Mouse (Mus musculus) adrenal gland, adult (tissue): Measurements from ENCODE around the gene Abr.
A peak's percentile ranks its signal among the peaks of the same experiment; 100 is the strongest.

Experiments used
- DNase-seq, 2 experiments: peaks; one replicate each; pipeline ENCODE4 v3.0.0; 2022 to 2023; ENCODE audit warnings: low spot score in 1 of 2; ENCODE audit not compliant: inconsistent age in 2 of 2

Abr gene

GRCm38 (mm10) chr11:76622152-76622565 is at the start of gene Abr:
Gene Abr (minus strand): TSS chr11:76622314.
- DNase-seq: peak; percentile 72 to 85

GRCm38 (mm10) chr11:76667807-76668206 is 45.7 kb upstream of the Abr start:
- no peak for DNase-seq

- DNase-seq: no peak
Measured at GRCm38 (mm10) chr11:76666002-76666649, 44.0 kb upstream of the Abr start.

DNA sequence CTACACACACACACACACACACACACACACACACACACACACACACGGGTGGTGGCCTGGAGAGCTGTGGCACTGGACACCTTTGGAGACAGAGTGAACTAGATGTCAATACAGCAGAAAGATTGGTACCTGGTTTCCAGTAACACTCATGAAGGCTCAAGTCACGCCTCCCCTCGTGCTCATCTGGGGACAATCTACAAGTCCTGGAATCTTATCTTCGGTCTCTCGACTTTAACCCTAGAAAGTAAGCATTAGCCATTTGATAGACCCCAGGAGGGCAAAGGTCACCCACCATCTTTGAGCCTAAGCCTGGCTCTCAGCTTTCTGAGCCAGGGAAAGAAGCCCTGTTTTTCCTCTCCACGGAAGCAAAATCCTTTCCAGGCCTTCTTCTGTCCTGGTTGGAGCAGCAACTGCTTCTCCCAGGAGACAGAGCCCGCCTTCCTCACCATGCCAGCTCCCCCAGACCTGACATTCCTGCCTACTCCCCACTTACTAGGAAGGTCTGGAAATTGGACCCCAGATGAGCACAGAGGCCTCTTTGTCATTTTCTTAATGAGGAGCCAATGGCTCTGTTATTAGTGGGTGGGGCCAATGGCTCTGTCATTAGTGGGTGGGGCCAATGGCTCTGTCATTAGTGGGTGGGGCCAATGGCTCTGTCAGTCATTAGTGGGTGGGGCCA is 39.8 kb upstream of the Abr start:
- DNase-seq: no peak

GRCm38 (mm10) chr11:76659138-76659930 is 37.2 kb upstream of the Abr start:
- no peak for DNase-seq

DNA sequence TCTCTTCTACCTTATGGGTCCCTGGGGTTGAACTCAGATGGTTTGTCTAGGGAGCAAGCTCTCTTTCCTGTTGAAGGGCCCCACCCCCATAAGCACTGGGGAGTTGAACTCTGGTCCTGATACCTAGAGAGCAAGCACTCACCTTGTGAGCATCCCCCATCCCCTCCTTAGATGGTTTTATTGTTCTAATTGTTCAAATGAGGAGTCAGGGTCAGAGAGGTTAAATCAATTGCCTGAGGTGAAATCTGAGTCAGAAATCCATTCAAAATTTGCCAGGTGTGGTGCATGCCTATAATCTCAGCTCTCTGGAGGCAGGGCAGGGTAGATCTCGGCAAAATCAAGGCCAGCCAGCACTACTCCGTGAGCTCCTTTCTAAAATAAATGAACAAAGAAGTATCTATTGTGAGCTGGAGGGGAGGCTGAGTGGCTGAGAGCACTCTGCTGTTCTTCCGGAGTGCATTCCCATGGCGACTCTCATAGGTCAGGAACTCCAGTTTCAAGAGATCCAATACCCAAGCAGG is 35.4 kb upstream of the Abr start:
- DNase-seq: no peak

GRCm38 (mm10) chr11:76655106-76655505 is 33.0 kb upstream of the Abr start:
- peak; percentile 43 to 82 for DNase-seq

GRCm38 (mm10) chr11:76652838-76653334 is 30.8 kb upstream of the Abr start:
- DNase-seq: no peak

- no peak for DNase-seq
Measured at GRCm38 (mm10) chr11:76650862-76651560, 28.9 kb upstream of the Abr start.

GRCm38 (mm10) chr11:76647500-76647899 is 25.4 kb upstream of the Abr start:
- DNase-seq: peak; percentile 76 to 93

GRCm38 (mm10) chr11:76647062-76647461 is 24.9 kb upstream of the Abr start:
- DNase-seq: peak in 1 of 2 experiments; percentile 27

DNA sequence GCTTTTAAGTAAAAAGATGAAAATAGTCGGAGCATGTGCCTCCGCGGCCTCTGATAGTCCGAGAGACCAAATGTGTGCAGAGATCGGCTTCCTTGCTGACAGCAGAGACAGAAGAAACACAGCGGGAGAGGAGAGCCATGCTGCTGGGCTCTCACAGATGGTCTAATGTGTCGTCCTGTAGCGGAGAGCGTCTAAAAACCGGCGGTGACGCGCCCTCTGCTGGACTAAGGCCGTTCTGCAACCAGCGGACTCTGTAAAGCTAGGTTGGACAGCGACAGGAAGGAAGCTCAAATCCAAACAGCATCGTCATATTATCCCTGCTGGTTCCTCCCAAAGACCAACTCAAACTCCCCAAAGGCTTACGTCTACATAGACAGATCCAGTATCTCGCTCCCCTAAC is 23.8 kb upstream of the Abr start:
- DNase-seq: peak; percentile 88 to 96

DNA sequence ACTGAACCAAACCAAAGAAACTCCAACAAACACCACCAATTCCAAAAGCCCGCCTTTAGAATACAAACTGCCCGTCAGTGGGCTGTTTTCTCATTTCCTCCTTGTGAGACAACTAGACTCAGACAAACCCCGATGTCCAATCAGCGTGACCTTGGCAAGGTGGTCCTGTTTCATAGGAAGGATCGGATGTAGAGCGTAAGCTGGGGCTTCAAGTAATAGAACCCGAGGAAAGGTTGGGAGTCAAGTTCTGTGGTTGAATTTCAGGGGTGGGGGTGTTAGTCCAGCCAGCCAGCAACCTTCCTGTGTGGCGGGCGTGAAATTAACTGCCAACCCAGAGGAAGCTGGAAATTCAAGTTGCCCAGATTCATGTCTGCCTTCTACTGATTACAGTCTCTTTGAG is 22.9 kb upstream of the Abr start:
- no peak for DNase-seq

DNA sequence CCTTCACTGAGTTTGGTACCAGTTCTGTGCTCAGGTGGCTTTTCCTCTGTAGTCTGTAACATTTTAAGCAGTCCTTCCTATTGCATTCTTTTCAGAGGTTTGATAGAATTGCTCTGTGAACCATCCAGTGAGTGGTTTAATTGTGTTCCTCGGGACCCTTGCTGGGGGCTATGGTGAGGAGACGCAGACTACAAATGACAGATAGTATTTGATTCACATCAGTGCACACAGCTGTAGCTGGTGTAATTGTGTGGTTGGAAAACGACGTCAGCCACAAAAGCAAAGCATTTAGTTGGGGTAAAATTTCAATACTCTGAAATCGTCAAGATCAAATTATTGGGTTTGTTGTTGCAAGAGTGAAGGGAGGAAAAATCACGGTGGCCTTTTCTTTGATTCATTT is 22.1 kb upstream of the Abr start:
- no peak for DNase-seq

DNA sequence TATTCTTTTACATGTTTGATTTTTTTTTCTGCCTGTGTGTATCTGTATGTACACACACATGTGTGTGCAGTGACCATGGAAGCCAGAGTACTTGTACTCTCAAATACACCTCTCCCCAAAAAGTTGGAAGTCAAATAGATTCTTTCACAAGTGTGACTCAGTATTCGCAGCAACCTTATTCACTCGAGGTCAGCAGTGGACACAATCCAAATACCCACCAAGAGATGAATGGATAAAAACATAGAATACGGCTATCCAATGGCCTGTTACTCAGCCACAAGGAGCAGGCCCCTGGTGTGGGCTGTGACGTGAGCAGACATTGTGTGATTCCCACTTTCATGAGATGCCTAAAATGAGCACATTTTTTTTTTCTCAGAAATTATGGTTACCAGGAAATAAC is 18.1 kb upstream of the Abr start:
- DNase-seq: peak in 1 of 2 experiments; percentile 56

DNA sequence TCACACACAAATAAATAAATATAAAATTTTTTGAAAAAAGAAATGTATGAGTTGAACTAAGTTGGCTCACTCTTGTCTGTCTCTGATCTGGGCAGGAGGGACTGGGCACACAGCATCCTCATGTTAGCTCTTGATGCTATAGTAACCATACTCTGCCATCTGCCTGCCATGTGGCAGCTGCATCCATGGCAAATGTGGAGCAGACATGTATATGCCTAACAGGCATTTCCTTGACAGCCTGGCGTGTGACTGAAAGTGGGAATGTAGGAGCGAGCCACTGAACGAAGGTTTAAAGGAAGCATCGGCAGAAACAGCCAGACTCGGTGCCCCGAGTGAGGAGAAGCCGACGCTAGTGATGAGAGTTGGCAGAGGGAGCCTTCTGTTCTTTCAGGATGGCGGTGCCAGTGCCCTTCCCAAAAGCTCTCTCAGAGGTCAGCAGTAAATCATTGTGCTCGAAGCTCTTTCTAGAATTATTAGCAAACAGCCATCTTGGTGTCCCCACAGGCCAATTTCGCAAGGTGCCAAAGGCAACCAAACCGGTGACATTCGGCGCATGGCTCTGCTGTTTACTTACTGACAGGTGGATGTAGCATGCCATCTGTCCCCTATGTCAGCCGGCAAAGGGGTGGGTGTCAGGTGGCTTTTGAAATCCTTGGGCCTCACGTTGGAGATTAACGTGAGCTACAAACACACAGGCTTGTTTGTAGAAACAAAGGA is 17.3 kb upstream of the Abr start:
- DNase-seq: no peak

GRCm38 (mm10) chr11:76630487-76630886 is 8.4 kb upstream of the Abr start:
- DNase-seq: no peak

GRCm38 (mm10) chr11:76630023-76630422 is 7.9 kb upstream of the Abr start:
- no peak for DNase-seq

DNA sequence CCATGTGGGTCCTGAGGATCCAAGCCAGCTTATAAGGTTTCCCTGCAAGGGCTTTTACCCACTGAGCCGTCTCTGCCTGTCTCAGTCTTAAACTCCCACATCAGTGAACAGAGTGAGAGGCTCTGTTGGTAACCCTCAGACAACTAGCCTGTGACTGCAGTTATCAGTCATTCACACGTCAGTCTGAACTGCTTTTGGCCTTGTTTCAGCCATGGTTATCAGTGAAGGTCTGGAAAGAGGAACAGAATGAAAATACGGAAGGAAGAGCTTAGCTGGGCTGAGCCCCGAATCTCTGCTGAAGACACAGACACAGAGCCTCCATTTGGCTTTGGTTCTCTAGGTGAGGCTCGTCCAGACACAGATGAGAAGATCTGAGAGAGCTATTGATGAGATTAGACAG is 6.5 kb upstream of the Abr start:
- no peak for DNase-seq

- DNase-seq: no peak
Measured at GRCm38 (mm10) chr11:76624881-76625280, 2.8 kb upstream of the Abr start.
